Mouse (Mus musculus) intestine, embryonic 14.5 days (tissue): Measurements from ENCODE around the gene Hspa4. TPM values are rescaled to one million over a fixed set of nuclear protein-coding genes. Genes with fewer than 3 reads are reported as not detected.
"Not testable (repeated sequence)": the region's sequence is repeated elsewhere in the genome, so short reads cannot be mapped to it uniquely, and the experiment has no call there.

Experiments
- ATAC-seq: fragments of 200-750 bp; cut with Nextera tagmentation; replicated peaks from 2 replicates; pipeline ENCODE4 v1.8.0; 2017; ENCODE audit warnings: low read depth, moderate number of reproducible peaks, moderate TSS enrichment, moderate library complexity; ENCODE audit not compliant: low FRiP score, low TSS enrichment
- DNase-seq: peaks from one replicate; pipeline ENCODE4 v3.0.0-alpha.2; 2018; ENCODE audit warnings: low spot score
- H3K27ac ChIP-seq: fragments of 300-500 bp; sonication (generic); 2 replicates; pipeline ENCODE4 v1.5.1; 2014; ENCODE audit warnings: low read depth, mild to moderate bottlenecking, control low read depth
- H3K27me3 ChIP-seq: fragments of 300-500 bp; sonication (generic); replicated peaks from 2 replicates; pipeline ENCODE4 v1.6.1; 2014; ENCODE audit warnings: low read length, control low read depth; ENCODE audit not compliant: control insufficient read depth, insufficient read depth
- H3K36me3 ChIP-seq: fragments of 300-500 bp; sonication (generic); 2 replicates; pipeline ENCODE4 v1.6.1; 2014; ENCODE audit warnings: low read length, control low read depth; ENCODE audit not compliant: control insufficient read depth, insufficient read depth
- H3K4me1 ChIP-seq: fragments of 300-500 bp; sonication (generic); replicated peaks from 2 replicates; pipeline ENCODE4 v1.6.1; 2014; ENCODE audit warnings: low read length, control low read depth, mixed read lengths; ENCODE audit not compliant: control insufficient read depth, insufficient read depth
- H3K4me2 ChIP-seq: fragments of 300-500 bp; sonication (generic); 2 replicates; pipeline ENCODE4 v1.6.1; 2014; ENCODE audit warnings: low read length
- H3K4me3 ChIP-seq: fragments of 300-500 bp; sonication (generic); 2 replicates; pipeline ENCODE4 v1.5.1; 2014; ENCODE audit warnings: low read depth, low read length, control low read depth, mixed read lengths
- H3K9ac ChIP-seq: fragments of 300-500 bp; sonication (generic); 2 replicates; pipeline ENCODE4 v1.6.1; 2014; ENCODE audit warnings: mild to moderate bottlenecking, low read length
- H3K9me3 ChIP-seq: fragments of 300-500 bp; sonication (generic); 2 replicates; pipeline ENCODE4 v1.6.1; 2016; ENCODE audit warnings: low read length, control low read depth; ENCODE audit not compliant: control insufficient read depth
- WGBS: fragments of 180-500 bp; shearing (Covaris S2); extraction: QIAGEN DNeasy Blood & Tissue Kit; methylation state at CpG from one replicate; pipeline ENCODE4 v1.1.7; 2014; 5-methylcytosine and 5-hydroxymethylcytosine counted together
- polyA plus RNA-seq: library from polyadenylated mRNA; unstranded; fragments of >200 nt; fragmentation: Nextera tagmentation; extraction: Ambion mirVana; gene quantifications from 2 replicates; pipeline ENCODE4 v1.2.1, GENCODE M21; 2014

Gene Hspa4
- 105 and 110 TPM in 2 replicates for polyA plus RNA-seq

GRCm38 (mm10) chr11:53300330-53301166, at the start of gene Hspa4:
Hspa4 (minus strand) TSS chr11:53300457.
- peaks cover 17% of the 10 kb centered on the region for H3K4me1 ChIP-seq
- H3K27ac ChIP-seq: peak within 1 kb of the TSS; percentile 98
- H3K36me3 ChIP-seq: peaks cover 7% of the 10 kb centered on the region; the same call in 1 of the 2 replicates
- H3K4me3 ChIP-seq: peak within 1 kb of the TSS; percentile 100
- H3K27me3 ChIP-seq: no peaks in the 10 kb centered on the region
- H3K9ac ChIP-seq: peak within 1 kb of the TSS; percentile 97
- ATAC-seq (peak; percentile 95), DNase-seq (peak; percentile 99)
- WGBS: under 1% methylated on average over 58 of the region's 58 CpGs
- no peaks in the 10 kb centered on the region for H3K9me3 ChIP-seq
- peak within 1 kb of the TSS; percentile 84 for H3K4me2 ChIP-seq

- H3K27ac ChIP-seq: no peak overlapping the region
- no peak overlapping the region for H3K4me2 ChIP-seq
- H3K9me3 ChIP-seq: no peaks in the 10 kb centered on the region
- H3K4me1 ChIP-seq: no peaks in the 10 kb centered on the region
- H3K27me3 ChIP-seq: no peaks in the 10 kb centered on the region
- ATAC-seq (no peak), DNase-seq (no peak)
- 26% methylated on average over 2 of the region's 2 CpGs for WGBS
- H3K36me3 ChIP-seq: no peaks in the 10 kb centered on the region
- H3K9ac ChIP-seq: no peak overlapping the region
- H3K4me3 ChIP-seq: no peak overlapping the region
Observed at GRCm38 (mm10) chr11:53345738-53346137, 45.5 kb upstream of the Hspa4 start.

GRCm38 (mm10) chr11:53345328-53345727, 45.1 kb upstream of the Hspa4 start:
- Histone ChIP-seq H3K27ac (no peak overlapping the region), H3K4me2 (no peak overlapping the region), H3K36me3 (no peaks in the 10 kb centered on the region), H3K4me3 (no peak overlapping the region), H3K9ac (no peak overlapping the region), H3K4me1 (no peaks in the 10 kb centered on the region), H3K27me3 (no peaks in the 10 kb centered on the region), H3K9me3 (no peaks in the 10 kb centered on the region)
- 10% methylated on average over 5 of the region's 5 CpGs for WGBS
- DNase-seq (no peak), ATAC-seq (no peak; the same call in 1 of the 2 replicates)

GRCm38 (mm10) chr11:53342711-53343110, 42.5 kb upstream of the Hspa4 start:
- WGBS: 59% methylated on average over 5 of the region's 5 CpGs
- Histone ChIP-seq H3K9me3 (no peaks in the 10 kb centered on the region), H3K4me1 (no peaks in the 10 kb centered on the region), H3K27ac (no peak overlapping the region), H3K36me3 (no peaks in the 10 kb centered on the region), H3K4me3 (no peak overlapping the region), H3K27me3 (no peaks in the 10 kb centered on the region), H3K4me2 (no peak overlapping the region), H3K9ac (no peak overlapping the region)
- ATAC-seq: no peak
- DNase-seq: no peak

GRCm38 (mm10) chr11:53341019-53341418, 40.8 kb upstream of the Hspa4 start:
- H3K36me3 ChIP-seq, H3K27ac ChIP-seq, DNase-seq, H3K4me1 ChIP-seq, ATAC-seq, H3K9me3 ChIP-seq, H3K9ac ChIP-seq, H3K4me3 ChIP-seq, H3K27me3 ChIP-seq, H3K4me2 ChIP-seq: not testable (repeated sequence)
- 76% methylated on average over 10 of the region's 10 CpGs for WGBS

GRCm38 (mm10) chr11:53337684-53338083, 37.4 kb upstream of the Hspa4 start:
- no peak for DNase-seq
- 68% methylated on average over 8 of the region's 8 CpGs for WGBS
- Histone ChIP-seq H3K9me3 (no peaks in the 10 kb centered on the region), H3K27me3 (no peaks in the 10 kb centered on the region), H3K27ac (no peak overlapping the region), H3K4me1 (no peaks in the 10 kb centered on the region), H3K4me3 (no peak overlapping the region), H3K36me3 (peaks cover 10% of the 10 kb centered on the region; the same call in 1 of the 2 replicates), H3K9ac (no peak overlapping the region), H3K4me2 (no peak overlapping the region)
- no peak for ATAC-seq

- Histone ChIP-seq H3K4me2 (no peak overlapping the region), H3K27ac (no peak overlapping the region), H3K9me3 (no peaks in the 10 kb centered on the region), H3K9ac (no peak overlapping the region), H3K36me3 (peaks cover 17% of the 10 kb centered on the region), H3K27me3 (no peaks in the 10 kb centered on the region), H3K4me3 (no peak overlapping the region), H3K4me1 (no peaks in the 10 kb centered on the region)
- WGBS: 79% methylated on average over 1 of the region's 1 CpGs
- DNase-seq (no peak), ATAC-seq (no peak)
Observed at GRCm38 (mm10) chr11:53336924-53337323, 36.7 kb upstream of the Hspa4 start.

GRCm38 (mm10) chr11:53336182-53336571, 35.9 kb upstream of the Hspa4 start:
- Histone ChIP-seq H3K36me3 (peaks cover 25% of the 10 kb centered on the region), H3K4me2 (no peak overlapping the region), H3K4me3 (no peak overlapping the region), H3K4me1 (no peaks in the 10 kb centered on the region), H3K9me3 (no peaks in the 10 kb centered on the region), H3K27me3 (no peaks in the 10 kb centered on the region), H3K27ac (no peak overlapping the region), H3K9ac (no peak overlapping the region)
- ATAC-seq: no peak
- no peak for DNase-seq
